Mouse (Mus musculus): Measurements from ENCODE around the gene Zbtb24.

DNA sequence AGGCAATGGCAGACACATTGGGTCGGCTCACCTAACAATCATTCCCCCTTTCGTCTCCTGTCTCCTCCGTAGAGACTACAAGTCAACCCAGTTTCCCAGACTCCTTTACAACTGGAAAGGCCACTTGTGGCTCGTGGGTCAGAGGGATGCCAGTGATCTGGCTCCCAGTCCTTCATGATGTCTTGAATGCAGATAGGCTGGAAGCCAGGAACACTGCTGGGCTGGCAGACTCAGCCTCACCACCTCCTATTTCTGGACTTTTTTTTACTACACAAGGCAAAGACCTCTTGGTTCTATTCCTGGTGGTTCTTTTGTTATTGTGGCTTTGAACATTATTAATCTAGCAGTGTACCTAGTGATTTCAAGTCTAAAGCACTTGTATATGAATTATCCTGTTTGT is 64.1 kb downstream of the Zbtb24 start:
- TF ChIP-seq CTCF (IDR thresholded peaks at IDR 0.05; ENCODE audit: control insufficient read depth, insufficient read depth, low read length) (no peak), POLR2A (IDR thresholded peaks at IDR 0.05; ENCODE audit: borderline replicate concordance, control insufficient read depth, low read depth, low read length) (no peak)

Measured in bone marrow, adult 2 months (tissue).